Mouse (Mus musculus) cerebral cortex, adult 2 months (tissue): ENCODE measurements around the gene Tmem60.

Source experiments
- WGBS: fragments of 180-500 bp; shearing (Covaris S2); methylation state at CpG from one replicate; pipeline ENCODE4 v1.1.7; 2018; 5-methylcytosine and 5-hydroxymethylcytosine counted together

Tmem60 gene

DNA sequence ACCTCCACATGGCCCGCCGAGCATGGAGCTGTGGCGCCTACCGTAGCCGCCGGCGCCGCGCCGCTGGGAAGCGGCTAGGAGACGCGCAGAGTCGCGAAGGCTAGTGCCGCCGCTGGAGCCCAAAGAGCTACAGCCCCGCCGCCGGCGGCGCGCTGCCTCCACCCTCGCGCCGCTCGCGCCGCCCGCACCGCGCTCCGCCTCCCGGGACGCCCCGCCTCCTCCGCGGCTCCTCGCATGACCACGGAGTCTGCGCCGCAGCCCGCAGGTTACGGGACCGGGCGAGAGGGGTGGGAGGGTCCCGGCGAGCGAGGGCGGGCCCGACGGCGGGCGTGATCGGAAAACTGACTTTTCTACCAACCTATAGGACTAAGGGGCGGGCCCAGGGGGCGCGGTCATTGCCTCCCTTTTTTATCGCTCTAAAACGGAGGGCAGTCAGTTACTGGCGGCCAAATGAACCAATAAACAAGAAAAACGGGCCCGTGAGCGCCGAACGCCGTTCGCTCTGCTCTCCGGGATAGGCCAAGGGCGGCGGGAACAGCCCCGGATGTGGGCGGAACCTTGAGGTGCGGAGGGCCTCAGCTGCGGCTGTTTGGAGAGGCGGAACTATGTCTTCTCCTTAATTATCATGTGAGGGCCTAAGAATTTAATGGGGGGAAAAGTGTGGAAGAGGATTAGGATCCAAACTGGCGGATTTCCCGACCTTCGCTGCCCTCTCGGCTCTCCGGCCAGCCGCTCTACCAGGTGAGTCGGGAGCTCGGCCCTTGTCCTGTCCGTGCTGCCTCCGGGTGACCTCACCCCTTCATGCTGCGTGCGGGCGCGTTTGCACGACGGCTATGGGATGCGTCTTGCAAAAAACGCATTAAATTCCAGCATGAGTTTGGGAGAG, at the start of gene Tmem60, which contains the start of gene Phtf2:
Gene Tmem60, plus strand, starts transcription at position 277 of the 886 bp plus-strand sequence.
Gene Phtf2, minus strand, starts transcription at position 210 of the 886 bp plus-strand sequence.
- WGBS = under 1% methylated on average over 94 of the region's 94 CpGs

DNA sequence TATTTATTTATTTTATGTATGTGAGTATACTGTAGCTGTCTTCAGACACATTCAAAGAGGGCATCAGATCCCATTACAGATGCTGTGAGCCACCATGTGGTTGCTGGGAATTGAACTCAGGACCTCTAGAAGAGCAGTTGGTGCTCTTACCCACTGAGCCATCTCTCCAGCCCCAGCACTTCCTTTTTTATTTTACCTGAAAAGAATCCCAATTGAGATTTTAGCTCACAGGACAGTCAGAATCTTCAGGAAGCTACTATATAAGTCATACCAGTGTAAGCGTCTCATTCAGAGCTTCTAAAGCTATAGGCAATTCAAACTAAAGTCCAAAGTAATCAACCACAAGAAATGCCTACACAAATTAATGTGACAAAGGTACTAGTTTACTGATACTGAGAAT, 47.6 kb upstream of the Tmem60 start:
- WGBS = 100% methylated on average over 1 of the region's 1 CpGs

- WGBS = 98% methylated on average over 1 of the region's 1 CpGs
Measured at GRCm38 (mm10) chr5:20837082-20837481, 44.9 kb upstream of the Tmem60 start.

- WGBS = 90% methylated on average over 2 of the region's 3 CpGs
Measured at GRCm38 (mm10) chr5:20843405-20843804, 38.6 kb upstream of the Tmem60 start.

DNA sequence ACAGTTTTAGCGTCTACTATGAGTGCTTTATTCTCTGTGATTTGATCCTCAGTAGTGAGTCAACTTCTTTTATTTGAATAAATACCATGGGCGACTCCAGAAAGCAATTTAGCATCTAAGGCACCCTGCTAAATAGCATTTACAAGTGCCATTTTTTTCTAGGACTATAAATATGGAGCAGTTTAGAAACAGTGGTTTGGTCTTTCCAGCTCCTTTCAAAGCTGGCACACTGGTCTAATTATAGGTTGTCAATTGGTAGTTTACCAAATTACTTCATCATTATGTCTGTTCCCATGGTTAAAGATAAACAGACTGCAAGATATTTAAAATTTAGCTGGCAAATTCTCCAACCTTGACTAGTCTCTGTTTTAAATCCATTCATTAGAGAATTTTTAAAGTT, 38.2 kb upstream of the Tmem60 start:
- 51% methylated on average over 2 of the region's 2 CpGs for WGBS

DNA sequence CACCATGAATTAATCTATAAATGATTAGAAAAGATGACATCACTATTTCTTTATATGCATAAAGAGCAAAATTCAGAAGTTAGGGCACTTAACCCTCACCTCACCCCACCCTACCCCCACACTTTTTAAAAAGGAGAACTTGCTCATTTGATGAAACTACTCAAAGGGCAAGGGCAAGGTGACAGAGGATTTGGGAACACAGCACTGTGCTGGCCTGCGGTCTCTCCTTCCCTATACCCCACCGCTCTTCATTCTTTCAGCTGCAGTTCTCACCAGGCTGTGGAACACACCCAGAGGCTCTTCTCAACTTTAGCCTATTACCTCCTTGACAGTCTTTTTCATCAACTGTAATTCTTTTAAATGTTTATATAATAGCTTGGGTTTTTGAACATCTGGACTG, 35.0 kb upstream of the Tmem60 start:
- WGBS = 93% methylated on average over 2 of the region's 2 CpGs

DNA sequence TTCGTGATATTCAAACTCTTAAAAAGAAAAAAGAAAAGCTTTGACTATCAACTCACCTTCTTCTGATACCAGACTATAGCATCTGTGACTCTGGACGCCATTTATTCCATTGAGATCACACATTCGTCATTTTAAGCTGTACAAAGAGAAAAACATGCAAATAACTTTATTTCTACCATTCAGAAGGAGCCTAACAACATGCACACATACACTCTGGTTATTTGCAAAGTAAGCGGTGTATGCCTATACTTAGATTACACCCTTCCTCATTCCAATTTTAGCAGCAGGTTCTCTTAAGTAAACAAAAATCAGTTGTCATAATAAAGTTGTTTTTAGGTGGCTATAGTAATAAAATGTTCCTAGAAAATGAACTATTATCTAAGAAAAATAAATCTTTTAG, 26.9 kb upstream of the Tmem60 start:
- 78% methylated on average over 4 of the region's 4 CpGs for WGBS

DNA sequence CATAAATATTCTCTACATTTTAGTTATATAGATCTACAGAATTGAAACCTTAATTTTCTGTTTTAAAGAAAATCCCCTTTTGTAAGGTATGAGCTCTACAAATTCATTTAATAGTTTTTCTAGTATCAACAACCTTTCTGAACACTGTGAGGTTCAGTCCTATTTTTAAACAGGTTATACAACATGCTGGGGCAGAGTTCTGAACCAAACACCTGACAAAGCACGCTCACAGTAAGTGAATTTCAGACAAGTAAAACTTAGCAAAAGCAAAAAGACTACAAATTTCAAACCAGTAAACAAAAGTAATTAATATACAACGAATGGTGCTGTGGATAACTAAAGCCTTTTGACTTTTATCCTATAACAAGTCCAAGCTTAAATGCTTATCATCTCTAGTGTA, 23.6 kb upstream of the Tmem60 start:
- 89% methylated on average over 2 of the region's 2 CpGs for WGBS

DNA sequence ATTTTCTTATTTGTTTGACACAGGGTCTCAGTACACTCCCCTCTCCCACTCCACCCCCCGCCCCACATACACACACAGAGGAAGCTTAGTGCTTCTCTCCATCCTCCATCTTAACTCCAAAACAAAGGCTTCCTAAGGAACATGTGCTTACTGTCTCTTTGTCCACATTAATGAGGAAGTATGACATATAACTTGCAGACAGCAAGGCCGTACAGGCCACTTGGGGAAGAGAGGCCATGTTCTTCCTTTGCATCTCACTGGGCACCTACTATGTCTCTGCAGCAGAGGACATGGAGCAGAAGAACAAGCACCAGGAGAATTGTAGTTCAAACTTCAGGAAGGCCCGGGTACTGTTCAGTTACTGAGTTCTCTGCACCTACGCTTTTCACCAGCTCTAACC, 21.4 kb upstream of the Tmem60 start:
- WGBS = 89% methylated on average over 4 of the region's 4 CpGs

DNA sequence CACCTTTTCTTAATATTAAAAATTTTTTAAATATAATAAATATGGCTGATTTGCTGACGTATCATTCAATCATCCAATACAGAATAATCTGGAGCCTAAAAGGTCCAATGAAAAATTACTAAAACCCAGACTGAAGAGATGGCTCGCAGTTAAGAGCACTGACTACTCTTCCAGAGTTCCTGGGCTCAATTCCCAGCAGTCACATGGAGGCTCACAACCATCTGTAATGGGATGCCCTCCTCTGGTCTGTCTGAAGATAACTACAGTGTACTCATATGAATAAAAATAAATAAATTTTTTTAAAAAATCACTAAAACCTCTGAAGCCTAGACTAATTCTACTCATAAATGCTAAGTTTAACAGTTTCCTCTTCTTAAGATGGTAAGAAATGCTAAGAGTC, 20.1 kb upstream of the Tmem60 start:
- WGBS = 69% methylated on average over 2 of the region's 2 CpGs

DNA sequence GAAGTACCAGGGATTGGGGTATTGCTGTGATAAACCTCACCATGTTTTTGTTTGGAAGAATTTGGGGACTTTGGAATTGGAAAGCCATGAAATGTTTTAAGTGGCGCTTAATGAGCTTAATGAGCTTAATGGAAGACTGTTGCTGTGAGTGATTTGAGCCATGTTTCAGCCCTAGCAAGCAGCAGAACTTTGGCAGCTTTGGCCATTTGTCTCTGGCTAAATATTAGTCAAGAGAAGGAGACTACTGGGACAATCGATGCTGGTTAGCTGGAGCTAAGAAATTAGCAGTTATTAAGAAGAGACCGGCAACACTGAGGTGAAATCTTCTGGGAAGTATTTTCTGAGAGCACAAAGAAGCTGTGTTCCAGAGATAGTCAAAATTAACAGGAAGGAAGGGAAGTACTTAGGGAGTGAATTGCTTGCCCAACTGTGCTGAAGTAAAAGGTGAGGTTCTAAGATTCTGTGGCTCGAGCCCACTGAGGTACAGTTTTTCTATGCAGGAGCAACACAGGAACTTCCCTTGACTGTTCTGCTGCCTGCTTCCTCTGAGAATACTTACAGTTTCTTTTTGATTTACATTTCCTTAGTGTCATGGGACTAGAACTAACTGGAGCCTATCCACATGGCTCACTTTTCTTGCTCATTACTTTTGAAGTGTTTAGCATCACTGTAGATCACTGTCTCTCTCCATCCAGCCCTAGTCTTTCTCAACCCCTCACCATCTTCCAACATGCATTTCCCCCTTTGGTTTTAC, 17.6 kb upstream of the Tmem60 start:
- WGBS = 66% methylated on average over 4 of the region's 4 CpGs

- 64% methylated on average over 2 of the region's 2 CpGs for WGBS
Measured at GRCm38 (mm10) chr5:20865193-20865755, 16.7 kb upstream of the Tmem60 start.

- WGBS = 65% methylated on average over 1 of the region's 1 CpGs
Measured at GRCm38 (mm10) chr5:20873146-20873545, 8.8 kb upstream of the Tmem60 start.

DNA sequence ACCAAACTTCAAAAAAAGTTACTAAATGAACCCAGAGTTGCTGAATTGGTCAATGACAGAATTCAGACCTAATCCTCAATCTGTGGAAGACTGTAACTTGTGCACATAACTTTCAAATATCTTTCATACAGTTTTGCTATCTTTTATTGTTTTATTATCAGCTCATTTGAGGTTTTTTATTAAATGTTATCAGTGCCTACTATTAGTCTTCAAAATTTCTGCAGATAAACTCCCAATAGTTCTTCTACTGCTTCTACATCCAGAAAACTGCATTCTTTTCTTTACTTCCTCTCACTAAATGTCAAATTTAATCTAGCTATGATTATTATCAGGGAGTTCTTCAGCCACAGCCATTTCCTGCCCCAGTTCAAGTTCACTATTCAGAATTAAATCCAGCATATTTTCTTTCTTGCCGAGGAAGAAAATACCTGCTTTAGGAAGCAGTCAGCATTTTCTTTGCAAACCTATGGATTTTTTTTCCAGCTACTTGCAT, 5.0 kb upstream of the Tmem60 start:
- WGBS = 46% methylated on average over 1 of the region's 1 CpGs

- WGBS = 78% methylated on average over 2 of the region's 2 CpGs
Measured at GRCm38 (mm10) chr5:20880386-20880785, 1.6 kb upstream of the Tmem60 start.

DNA sequence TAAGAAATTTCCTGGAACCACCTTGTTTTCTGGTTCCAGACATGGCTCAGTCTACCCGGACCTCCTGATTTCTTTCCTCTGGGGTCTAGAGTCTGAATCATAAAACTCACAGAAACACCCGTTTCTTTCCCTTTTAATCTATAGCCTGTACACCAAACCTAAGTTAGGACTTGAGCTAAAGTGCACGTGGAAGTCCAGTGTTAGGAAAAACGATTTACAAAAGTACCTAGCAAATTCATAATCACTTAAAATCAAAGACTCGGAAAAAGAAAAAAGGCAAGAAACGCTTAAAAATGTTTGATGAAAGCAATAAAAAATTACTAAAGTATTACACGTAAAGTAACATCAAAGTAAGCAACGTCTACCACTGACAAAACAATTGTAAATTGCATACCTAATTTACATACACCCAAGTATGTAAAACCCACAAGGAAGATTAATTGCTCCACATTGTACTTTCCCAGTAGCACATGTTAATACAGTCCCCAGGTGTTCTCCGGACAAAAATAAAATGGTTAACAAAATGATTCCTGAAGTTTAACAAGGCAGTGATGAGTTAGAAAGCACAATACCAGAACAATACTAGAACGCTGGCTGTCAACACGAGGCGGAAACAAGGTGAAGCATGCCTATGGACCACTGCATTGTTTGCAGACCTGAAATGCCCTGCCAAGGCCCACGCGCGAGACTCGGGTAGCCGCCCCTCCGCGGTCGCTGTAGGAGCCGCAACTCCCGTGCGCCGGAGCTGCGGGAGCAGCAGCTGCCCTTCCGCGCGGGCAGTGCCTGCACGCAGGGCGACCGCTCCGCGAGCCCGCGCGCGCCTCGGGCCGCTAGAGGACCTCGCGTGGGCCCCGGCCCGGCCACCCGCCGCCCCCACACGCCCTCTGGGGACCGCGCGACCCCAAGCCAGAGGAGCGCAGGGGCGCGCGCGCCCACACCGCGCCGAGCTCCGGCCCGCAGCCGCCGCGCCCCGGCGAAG, 905 bp upstream of the Tmem60 start:
- 1% methylated on average over 60 of the region's 64 CpGs for WGBS

- 82% methylated on average over 4 of the region's 4 CpGs for WGBS
Measured at GRCm38 (mm10) chr5:20884036-20884620, 2.1 kb downstream of the Tmem60 start.

DNA sequence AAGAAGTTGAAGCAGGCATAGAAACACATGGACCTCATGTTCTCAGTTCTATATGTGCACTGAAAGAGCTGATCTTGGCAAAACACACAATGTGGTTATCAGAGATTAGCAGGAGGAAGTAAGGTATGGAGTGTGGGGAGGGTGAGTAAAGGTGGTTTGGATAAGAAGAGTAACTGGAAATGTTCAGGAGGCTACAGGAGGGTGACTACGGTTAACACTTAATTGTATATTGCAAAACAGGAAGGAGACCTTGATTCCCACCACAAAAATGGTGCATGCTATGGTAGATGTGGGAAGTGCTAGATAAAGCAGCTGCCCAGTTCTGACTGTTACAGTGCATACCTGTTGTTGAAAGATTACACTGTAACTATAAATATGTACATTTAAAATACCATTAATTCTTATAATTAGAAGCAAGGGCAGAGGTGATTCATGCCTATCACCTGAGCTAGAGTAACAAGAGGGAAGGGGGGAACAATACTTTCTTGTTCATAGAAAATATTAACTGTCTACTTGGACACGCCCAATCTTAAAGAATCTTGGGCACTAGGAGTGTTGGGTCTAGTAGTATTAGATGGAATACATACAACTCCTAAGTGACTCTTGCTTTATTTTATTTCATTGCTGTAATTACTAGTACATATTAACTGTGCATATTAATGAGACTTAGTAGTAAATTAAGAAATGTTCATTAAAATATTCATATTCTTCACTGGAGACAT, 15.6 kb downstream of the Tmem60 start:
- 96% methylated on average over 2 of the region's 2 CpGs for WGBS

DNA sequence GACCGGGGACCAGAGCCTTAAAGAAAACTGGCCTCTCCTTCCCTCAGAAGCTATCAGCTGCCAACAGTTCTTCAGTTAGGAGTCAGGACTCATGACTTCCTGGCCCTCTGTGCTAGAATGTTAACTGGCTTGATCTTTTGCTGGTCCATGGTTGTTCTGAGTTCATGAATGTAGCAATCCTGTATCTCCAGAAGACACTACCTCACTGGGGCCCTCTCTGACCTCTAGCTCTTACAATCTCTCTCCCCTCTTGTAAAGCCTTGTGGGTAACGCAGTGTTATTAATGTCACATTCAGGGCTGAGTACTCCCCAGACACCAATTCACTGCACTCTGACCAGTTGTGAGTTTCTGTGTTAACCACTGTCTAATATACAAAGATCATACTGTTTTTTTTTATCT, 22.7 kb downstream of the Tmem60 start:
- 95% methylated on average over 2 of the region's 2 CpGs for WGBS

DNA sequence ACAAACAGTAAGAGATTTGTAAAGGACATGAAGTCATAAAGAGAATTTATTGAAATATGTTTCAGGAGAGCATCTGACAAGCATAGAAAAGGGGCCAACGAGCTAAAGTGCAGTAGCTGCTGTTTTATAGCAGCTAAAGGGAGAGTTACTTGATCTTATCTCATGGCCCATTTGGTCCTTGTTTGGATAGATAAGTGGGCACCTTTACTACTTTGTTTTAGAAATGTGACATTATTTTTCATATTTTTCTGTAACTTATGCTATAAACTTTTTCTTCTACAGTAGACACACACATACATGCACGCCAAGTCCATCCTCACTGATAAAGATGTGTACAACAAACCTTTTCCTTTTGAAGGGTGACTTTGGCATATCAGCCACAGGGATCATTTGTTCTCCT, 23.4 kb downstream of the Tmem60 start:
- WGBS = 87% methylated on average over 2 of the region's 2 CpGs
